Mouse (Mus musculus): Measurements from ENCODE around the gene Bnip1.
A peak's percentile ranks its signal among the peaks of the same experiment; 100 is the strongest.

Gene Bnip1

DNA sequence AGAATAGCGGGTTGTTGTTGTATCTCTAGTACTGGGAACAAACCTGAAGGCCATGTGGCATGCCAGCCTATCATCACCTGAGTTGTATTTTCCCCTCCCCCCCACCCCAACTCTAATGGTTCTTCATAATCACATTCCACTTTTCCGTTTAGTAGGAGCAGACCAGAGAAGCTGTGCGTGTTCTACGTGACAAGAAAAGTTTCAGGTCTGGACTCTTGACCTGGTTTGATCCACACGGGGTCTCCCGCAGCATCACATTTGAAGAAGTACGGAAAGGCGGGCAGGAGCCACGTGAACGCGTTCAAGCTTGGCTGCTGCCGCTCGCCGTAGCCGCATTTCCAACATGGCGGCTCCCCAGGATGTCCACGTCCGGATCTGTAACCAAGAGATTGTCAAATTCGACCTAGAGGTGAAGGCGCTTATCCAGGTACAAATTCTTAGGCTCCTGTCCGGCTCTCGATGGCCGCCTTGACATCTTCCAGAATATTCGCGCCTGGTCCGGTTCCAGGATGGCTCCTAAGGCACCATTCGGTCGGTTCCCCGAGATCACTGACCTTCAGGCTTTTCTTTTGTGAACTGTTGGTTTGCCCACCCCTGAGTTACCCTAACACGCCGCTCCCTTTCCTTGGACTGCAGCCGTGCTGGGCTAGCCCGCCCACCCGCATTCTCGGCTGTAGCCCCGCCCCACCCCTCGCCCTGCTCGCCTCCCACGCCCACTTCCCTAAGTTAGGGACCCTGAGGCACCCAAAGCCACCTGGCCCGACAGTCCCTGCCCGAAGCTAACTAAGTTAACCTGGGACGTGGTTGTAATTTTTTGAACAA is at the start of gene Bnip1:
Gene Bnip1 (plus strand): TSS at position 317 of the 822 bp plus-strand sequence.
- DNase-seq (ENCODE audit: low spot score), result peak; percentile 86

DNA sequence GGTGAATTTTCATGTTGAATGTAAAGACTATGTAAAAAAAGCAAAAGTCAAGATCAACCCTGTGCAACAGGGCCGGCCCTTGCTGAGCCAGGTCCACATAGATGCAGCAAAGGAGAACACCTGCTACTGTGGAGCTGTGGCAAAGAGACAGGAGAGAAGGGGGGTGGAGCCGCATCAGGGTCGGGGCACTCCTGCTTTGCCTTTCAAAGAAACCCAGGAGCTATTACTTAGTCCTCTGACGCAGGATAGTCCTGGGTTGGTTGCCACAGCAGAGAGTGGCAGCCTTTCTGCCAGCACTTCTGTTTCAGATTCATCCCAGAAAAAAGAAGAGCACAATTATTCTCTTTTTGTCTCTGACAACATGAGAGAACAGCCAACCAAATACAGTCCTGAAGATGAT is 38.3 kb upstream of the Bnip1 start:
- DNase-seq (ENCODE audit: low spot score), result no peak

DNA sequence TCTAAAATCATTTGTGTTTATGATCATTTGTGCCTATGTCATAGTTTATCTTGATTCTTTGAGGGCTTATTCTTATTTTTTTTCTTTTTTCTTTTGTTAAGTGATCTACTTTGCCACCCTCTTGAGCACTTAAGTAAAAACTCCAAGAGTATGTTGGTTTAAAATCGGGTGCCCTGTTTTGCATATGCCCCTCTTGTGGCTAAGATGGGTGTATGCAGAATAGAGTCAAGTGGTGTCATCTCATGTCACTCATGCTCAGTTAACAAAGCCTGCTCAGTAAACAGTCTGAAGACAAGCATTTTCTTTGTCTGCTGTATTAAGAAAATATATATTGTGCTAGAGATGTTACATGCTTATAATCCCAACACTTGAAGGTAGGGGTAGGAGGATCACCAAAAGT is 37.6 kb upstream of the Bnip1 start:
- no peak for DNase-seq (ENCODE audit: low spot score)

DNA sequence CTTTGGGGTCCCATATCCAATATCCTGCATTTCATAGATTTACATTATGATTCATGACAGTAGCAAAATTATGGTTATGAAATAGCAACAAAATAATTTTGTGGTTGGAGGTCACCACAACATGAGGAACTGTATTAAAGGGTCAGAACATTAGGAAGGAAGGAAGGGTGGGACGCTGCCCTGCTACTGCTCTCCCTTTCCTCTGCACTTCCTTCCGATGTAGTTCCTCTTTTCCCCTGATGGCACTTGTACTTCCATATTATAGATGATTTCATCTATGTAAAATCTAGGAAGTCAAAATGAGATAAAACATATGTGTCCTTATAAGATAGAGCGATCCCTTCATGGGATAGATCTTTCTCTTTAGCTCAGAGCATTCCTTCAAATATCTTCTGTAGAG is 30.9 kb upstream of the Bnip1 start:
- no peak for DNase-seq (ENCODE audit: low spot score)

DNA sequence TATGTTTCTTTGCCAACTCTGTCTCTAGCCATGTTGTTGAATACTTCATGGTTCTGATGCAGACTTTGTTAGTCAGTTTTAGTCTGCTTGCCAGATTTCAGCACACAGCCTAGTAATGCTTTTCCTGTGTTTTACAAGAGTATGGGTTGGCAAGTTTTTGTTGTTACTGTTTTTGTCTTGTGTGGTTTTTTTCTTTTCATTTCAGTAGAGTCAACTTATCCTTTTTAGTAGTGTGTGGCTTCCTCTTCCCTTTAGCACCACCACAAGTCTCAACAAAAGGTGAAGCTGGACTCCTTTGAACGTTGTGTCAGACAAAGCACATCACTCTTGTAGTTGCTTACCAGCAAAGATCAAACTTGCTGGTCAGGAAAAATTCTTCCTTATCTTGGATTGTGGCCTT is 28.6 kb upstream of the Bnip1 start:
- no peak for DNase-seq (ENCODE audit: low spot score)

DNA sequence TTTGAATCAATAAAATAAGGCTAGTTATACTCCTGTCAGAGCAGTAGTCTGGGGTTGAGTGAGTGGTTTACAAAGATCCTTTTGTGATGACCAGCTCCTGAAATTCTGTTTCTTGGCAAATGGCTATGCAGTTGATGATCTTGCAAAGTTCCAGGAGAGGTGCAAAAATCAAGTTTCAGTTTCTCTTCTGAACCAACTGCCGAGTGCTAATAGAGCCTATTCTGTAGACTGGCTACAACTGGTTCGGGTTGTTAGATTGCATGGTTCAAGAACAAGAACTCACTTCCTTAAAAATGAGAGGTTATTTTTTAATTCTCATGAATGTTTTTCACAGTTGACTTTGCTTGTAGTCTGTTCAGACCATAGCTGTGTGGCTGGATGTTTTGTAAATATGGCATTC is 27.4 kb upstream of the Bnip1 start:
- DNase-seq (ENCODE audit: low spot score), result no peak

DNA sequence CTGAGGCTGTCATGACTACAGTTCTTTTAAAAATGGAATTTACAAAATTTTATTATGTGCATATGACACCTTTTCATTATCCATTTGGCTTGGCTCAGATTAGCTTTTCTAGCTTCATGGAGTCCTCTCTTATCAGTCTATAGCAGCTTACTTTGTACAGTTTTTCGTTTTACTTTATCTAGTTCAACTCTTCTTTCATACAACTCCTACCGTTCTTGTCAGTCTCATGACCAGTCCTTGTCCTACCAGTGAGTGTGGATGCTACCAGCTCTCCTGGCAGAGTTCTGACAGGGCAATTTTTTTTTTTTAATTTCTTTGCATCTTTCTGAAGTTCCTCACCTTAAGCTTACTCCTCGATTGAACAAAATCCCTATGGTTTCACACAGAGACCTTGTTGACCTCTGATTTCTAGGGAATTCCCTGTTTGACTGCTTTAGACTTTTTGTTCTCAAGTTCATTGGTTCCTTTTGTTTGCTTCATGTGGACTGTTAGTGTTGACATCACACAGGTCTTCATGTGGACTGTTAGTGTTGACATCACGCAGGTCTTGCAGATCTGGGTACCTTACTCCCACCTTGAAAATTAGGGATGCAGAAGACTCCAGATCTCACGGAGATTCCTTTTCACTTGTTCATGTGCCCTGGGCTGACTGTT is 13.6 kb upstream of the Bnip1 start:
- no peak for DNase-seq (ENCODE audit: low spot score)

DNA sequence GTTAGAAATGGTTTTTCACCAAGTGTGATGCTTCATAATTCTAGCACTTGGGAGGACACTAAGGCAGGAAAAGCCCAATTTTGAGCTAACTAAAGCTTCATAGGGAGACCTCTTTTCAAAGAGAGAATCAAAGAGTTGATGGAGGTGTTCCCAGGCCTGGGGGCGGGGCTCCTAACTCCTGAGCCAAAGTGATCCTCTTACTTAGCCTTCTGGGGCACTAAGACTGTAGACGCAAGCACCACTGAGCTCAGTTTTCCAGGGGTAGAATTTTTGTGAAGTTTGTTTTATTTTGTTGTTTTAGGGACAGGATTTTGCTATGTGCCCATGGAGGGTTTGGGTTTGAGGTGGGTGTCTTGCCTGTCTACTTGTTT is 13.1 kb upstream of the Bnip1 start:
- no peak for DNase-seq (ENCODE audit: low spot score)

DNA sequence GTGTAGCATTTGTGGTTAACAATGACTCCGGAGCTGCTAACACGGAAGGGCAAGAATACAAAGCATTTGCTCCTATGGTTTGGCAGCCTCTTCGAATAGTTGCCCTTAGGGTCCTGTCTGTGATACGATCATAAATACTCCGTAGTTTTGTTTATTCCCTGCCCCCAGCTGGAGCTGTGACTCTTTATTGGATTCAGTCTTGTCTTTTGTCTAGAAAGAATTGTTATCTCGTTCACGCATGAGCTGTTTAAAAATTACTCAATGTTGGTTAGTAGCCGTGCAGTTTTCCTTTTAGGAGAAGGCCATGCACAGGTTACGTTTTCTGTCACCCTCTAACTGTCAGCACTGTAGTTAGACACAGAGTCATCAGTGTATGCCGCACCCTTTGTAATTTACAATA is 4.7 kb upstream of the Bnip1 start:
- no peak for DNase-seq (ENCODE audit: low spot score)

DNA sequence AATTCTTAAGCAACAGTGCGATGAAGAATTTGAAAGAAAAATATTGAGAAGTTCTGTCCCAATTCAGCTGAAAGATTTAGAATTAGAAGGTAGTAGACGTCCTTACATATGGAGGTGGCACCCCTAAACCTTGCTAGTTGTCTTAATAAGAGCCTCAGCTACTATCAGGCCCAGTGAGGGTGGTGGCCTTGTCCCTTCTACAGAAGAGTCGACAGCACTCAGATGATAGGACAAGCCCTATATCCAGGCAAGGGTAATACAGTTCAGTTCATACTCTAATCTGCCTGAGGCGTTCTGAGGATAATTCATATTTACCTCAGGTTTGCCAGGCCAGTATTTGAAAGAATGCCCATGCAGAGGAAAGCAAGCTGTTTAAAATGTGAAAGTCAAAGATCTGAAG is 2.9 kb upstream of the Bnip1 start:
- DNase-seq (ENCODE audit: low spot score), result no peak

DNA sequence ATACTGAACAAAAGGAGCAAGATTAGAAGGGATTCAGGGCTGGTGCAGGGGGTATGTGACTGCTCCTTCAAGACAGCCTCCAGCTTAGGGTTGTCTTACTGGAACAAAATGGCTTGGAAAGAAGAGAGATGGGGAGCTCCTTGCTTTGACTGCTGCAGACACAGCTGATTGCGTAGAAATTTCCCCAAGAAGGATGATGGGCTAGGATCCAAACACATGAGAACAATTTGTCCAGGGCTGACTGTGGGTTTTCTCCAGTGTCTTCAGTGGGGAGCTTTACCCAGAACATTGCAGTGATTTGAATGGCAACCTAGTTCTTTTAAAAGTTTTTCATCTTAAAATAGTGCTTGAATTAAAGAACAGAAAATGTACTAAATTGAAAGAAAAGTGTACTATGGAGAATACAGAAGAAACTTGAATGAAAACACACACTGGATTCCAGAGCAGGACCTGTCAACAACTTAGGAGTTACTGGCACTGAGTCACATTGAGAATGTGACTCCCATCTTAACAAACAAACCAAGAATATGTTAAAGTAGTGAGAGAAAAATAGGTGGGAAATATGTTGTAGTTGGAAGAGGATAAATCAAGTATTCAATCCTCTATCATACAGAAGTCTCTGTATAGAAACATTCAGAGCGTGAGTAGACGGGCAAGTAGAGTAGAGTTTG is 2.3 kb upstream of the Bnip1 start:
- DNase-seq (ENCODE audit: low spot score), result no peak

DNA sequence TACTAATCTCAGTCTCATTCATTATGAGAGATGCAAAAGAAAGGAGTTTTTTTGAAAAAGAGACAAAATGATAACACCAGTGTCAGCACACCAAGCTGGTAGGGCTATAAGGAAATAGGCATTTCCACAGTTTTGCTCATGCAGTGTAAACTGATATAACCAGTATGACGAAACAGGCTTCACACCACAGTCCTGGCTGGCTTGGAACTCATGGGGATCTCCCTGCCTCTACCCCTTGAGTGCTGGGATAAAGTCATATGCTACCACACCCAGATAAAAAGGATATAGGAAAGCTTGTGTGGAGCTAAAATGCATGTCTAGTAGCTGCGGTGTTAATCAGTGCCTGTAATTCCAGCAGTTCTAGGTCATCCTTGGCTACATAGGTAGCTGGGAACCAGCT is 1.4 kb upstream of the Bnip1 start:
- no peak for DNase-seq (ENCODE audit: low spot score)

DNA sequence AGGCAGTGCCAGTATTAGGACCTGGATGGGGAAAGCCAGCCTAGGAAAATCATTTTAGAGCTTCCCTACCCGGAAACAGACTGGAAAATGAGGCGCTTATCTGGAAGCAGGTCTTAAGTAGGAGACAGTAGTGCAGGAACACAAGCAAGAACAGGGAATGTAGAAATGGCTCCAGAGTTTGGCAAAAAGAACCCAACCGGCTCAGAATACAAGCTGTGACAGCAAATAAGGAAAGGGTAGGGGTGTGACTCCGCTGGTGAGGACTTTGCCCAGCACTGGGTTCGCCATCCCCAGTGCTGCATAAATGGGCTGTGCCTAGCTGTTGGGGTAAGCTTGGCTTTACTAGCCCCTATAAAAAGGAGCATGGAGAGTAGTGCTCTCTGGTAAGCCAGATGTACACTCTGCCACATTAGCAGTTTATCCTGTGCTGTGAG is 761 bp downstream of the Bnip1 start:
- DNase-seq (ENCODE audit: low spot score), result peak; percentile 48

DNA sequence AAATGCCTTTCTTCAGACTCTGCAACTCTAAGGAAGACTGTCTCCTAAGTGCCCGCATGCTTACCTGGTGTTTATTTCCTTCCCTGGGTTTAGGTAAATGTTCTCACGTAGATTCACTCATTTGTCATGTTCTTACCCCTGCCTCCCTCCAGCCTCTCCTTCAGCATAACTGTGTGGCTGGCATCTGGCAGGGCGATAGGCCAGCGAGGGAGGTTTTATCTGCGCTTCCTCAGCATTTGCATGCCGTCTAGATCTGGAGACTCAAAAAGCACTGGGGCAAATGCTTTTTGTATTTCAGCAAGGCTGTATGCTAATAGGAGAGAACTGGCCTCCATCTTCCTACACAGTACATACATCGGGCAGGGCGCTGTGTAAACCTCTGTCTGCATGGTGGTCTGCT is 3.7 kb downstream of the Bnip1 start:
- no peak for DNase-seq (ENCODE audit: low spot score)

DNA sequence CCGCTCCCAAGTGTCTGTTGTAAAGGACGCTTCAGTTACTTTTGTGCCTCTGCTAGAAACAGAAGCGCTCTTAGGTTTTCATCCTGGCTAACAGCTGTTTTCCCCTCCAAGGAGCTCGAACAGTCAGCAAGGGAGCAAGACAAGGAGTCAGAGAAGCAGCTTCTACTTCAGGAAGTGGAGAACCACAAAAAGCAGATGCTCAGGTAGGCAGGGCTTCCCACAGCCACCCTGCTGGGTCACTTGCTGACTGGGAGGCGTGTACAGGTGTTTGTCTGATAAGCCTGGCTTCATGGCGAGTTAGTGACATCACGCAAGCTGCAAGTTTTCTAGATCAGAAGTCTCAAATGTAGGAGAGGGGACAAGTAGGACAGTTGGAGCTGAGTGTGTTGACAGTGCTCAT is 5.7 kb downstream of the Bnip1 start:
- no peak for DNase-seq (ENCODE audit: low spot score)

DNA sequence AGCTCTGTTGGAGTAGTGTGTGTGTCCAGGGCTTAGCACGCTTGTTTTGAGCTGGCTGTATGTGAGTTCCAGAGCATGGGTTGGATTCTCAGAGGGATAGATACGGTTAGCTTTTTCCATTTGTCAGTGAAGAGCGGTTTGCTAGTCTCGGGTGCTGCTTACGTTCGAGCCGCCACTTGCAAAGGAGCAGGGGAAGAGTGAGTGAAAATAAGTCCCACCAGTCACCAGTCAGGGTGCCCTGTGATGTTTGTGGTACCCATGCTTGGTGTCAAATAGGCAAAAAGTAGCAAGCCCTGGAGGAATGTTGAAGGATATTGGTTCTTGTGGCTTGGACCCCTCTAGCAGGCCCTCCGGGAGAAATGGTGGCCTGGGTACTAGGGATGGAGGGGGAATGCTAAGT is 8.1 kb downstream of the Bnip1 start:
- no peak for DNase-seq (ENCODE audit: low spot score)

DNA sequence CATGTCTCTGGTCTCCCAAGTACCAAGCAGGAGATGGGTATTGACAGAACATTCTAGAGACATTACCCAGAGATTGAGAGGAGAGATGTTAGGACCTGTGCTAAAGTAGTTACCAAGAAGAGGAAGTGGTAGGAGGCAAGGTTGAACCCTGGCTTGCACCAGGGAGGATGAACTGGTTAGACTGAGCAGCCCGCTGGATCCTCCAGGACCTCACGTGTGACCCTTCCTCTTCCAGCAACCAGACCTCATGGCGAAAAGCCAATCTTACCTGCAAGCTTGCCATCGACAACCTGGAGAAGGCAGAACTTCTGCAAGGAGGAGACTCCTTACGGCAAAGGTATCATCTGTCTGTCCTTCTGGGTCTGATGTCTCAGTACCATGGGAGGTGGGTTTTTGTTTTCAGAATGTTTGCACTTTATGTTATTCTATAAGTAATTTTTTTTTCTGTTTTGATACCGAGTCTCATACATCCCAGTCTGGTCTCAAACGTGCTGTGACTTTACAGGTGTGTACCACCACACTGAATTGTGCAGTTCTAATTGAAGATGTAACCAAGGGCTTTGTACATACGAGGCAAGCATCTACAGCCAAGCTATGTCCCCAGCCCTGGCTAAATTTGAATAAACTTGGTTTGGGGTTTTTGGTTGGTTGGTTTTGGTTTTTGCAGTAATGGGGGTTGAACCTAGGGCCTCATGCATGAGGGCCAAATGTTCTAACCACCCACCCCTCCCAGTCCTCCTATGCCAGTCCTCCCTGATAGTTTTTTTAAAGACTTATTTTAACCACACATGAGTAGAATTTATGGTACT is 8.8 kb downstream of the Bnip1 start:
- no peak for DNase-seq (ENCODE audit: low spot score)

DNA sequence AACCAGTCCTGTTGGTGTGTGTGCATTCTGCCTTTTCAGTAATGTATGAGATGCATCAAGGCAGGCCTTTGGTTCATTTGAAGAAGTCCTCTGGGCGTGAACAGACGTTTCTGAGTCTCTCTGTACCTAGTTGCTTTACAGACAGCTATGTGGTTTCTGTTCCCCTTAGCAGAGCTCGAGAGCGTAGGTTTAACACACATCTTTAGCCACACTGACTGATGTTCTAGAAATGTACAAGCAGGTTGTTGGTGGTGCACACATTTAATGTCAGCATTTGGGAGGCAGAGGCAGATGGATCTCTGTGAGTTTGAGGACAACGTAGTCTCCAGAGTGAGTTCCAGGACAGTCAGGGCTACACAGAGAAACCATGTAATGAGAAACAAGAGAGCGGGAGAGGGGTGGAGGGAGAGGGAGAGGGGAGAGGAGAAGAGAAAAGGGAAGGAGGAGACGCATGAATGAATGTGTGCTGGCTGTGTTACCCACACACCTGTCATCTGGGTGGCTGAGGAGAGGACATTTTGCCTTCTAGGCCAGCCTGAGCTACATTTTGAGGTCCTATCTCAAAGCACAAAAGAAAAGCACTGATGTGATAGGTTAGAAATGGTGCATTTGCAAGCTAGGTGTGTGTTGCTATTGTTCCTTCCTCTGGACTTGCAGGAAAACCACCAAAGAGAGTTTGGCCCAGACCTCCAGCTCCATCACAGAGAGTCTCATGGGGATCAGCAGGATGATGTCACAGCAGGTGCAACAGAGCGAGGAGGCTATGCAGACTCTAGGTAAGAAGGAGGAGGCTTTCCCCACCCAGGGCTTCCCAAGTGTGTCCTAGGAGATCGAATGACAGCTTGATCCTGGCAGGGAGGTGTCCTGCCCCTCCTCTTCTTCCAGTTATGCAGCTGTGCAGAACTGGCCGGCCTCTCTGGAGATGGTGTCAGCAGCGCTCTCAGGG is 9.7 kb downstream of the Bnip1 start:
- no peak for DNase-seq (ENCODE audit: low spot score)

DNA sequence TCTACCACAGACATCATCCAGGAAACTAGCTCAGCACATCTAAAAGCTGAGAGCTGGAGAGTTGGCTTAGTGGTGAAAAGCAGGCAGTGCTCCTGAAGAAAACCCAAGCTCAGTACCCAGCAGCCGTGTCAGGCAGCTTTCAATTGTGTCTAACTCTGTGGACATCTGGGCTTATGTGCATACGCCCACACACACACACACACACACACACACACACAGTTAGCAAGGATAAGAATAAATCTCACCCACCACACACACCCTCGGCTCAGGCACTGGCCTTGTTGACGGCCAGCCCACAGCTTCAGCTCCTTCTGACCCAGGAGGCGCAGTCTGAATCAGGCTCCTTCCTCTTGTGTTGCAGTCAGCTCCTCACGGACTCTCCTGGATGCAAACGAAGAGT is 10.7 kb downstream of the Bnip1 start:
- no peak for DNase-seq (ENCODE audit: low spot score)

DNA sequence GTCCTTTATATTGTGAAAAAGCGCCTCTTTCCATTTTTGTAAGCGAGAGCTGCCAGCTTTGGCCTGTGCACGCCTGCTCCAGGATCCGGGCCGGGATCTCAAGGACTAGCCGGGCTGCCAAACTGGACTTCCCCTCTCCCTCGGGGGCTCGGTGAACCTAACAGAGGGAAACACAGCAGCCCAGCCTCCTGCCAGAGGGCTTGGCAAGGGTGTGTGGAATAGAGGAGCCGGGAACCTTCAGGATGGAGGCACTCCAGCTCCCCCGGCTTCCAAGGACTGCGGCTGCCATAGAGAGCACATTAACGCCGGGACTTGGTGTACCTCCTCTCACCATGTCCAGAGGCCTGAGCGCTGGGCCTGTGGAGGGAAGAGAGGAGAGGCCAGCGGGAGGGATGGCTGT is 11.2 kb downstream of the Bnip1 start:
- DNase-seq (ENCODE audit: low spot score), result no peak

DNA sequence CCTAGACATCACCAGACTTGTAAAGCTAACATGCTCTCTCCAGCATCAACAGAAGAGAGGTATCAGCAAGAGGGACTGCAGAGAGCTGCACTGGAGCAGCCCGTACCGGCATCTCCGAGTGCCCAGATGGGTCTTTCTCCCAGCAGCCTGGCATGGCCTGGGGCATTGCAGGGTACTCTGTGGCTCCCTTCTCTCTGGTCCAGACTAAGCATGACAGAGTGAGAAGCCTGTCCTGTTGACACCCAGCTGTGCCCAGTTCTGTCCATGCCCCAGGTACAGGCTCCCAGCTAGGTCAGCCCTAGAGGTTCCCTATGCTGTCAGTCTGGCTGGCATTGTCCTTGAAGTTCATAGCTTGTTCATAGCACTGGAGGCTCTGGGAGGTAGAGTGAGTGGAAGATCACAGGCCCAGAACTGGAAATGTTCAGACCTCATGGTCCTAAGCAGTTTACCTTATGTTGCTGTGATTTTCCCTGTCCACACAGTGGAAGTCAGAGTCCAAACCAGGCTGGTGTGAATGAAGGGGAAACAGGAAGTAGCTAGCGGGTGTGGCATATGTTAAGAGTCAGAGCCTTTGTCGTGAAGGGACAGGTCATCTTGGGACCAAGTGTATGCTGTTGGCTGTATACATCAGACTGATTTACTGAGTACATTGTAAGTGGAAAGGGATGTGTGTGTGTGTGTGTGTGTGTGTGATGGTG is 12.4 kb downstream of the Bnip1 start:
- DNase-seq (ENCODE audit: low spot score), result no peak

Measured in yolk sac, embryonic 10.5 days (tissue).